In genomic region chr9:47081407-47081806, GRCm38 (mm10) we compare ENCODE assay signal across 17 mouse cellular contexts.
"Had no signal": no experiment of that assay in that cellular context is flagged by ENCODE, and none has a peak within 500 bp of the region (broad histone marks: within the 10 kb centered on the region; RNA-seq: fewer than 3 reads in every experiment).

No protein-coding gene starts in this region.

- DNase-seq: lung, adult 2 months; lung, postnatal 14 days; lung, postnatal 36 days; retina, postnatal 1 day; right cerebral cortex, adult 18-20 months; right cerebral cortex, postnatal 25 days; right cerebral cortex, postnatal 4 days; spleen, adult 18-20 months; thymus, adult 18-20 months; thymus, postnatal 14 days; thymus, postnatal 36 days had no signal

- H3K9ac ChIP-seq: lung, embryonic 15.5 days; midbrain, embryonic 13.5 days; midbrain, embryonic 15.5 days; neural tube, embryonic 12.5 days had no signal

- H3K4me3 ChIP-seq: lung, embryonic 15.5 days; megakaryocyte, embryonic 14.5 days; midbrain, embryonic 13.5 days; midbrain, embryonic 15.5 days; neural tube, embryonic 12.5 days had no signal

- H3K27ac ChIP-seq: lung, embryonic 15.5 days; macrophage; midbrain, embryonic 13.5 days; midbrain, embryonic 15.5 days; neural tube, embryonic 12.5 days had no signal

- H3K4me1 ChIP-seq: lung, embryonic 15.5 days; megakaryocyte, embryonic 14.5 days had no signal

- H3K36me3 ChIP-seq: lung, embryonic 15.5 days; midbrain, embryonic 13.5 days; midbrain, embryonic 15.5 days; neural tube, embryonic 12.5 days had no signal

- H3K9me3 ChIP-seq: lung, embryonic 15.5 days; midbrain, embryonic 13.5 days; midbrain, embryonic 15.5 days; neural tube, embryonic 12.5 days had no signal
